Mouse (Mus musculus) T-helper 2 cell (primary cell): ENCODE data around the gene Myo1d.

Experiments used
- in situ Hi-C: fragments of 300-600 bp; cut with MboI, MseI; formaldehyde crosslinking; loops from one replicate; pipeline ENCODE4 v1.15.1; 2025; ENCODE audit warnings: high pct_unique_total_duplicates

Gene Myo1d

DNA sequence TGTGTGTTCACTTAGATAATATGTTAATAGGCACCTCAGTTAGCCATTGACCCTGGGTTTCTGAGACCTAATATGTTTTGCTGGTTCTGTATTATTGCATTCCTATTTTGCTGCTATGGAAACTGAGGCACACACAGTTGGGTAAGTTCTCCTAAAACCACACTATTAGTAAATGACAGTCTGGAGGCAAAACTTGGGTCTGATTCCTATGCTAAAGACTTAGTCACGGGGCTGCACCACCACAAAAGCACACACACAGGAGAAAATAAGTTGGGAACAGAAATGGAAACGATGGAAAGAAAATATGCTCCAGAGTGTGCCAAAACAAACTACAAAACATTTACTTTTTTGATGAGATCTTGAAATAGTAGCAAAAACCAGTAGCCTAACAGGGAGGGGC, 45.1 kb downstream of the Myo1d start:
- in situ Hi-C loops = no loop called here

- in situ Hi-C loops = no loop called here
Observed at GRCm38 (mm10) chr11:80724701-80725100, 55.1 kb downstream of the Myo1d start.

DNA sequence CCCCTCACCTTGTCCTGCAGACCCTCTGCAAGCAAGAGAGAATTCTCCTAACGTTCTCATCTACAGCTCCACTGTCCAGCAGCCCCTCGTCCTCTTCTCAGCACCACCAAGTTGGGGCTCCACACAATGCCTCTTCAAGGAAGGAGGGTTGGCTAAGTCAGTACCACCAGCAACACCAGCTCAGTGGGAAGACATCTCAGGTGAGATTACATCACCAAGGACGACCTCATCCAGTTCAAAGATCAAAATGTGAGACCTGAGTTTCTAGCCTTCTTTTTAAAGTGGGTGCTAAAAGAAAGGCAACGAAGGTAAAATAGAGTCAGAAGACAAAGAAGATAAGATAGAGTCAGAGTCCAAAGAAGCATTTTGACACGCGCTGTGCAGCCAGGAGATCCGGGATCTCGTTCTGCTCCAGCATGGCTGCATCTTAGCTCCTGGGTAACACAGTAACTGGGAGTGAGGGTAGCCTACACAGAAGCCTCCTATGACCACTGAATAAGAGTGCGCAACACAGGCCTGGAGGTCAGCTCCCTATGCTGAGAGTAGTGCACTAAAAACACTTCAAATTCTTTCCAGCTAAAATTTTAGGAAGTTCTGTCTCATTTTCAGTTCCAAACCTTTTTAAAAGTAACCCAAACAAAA, 56.3 kb downstream of the Myo1d start:
- in situ Hi-C loops = no loop called here

GRCm38 (mm10) chr11:80719014-80719413, 60.8 kb downstream of the Myo1d start:
- in situ Hi-C loops = no loop called here

- in situ Hi-C loops = no loop called here
Observed at GRCm38 (mm10) chr11:80718036-80718435, 61.8 kb downstream of the Myo1d start.

DNA sequence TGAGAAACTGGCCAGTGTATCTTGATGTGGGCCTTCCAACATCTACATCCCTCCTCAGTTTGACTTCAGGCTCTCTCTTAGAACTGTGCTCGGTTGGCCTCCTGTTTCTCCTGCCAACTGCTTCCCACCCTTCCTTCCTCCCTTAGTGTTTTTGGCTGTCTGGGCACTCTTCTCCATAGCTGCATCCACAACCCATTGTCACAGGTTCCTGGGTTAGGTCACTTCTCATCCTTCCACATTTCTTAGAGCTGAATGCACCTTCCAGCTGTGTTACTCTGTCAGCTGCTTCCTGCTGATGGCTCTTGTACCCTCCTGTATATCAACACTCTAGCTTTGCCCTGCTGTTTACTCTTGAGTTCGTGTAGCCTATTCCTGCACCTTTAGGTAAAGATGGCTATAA, 64.7 kb downstream of the Myo1d start:
- in situ Hi-C loops = no loop called here

DNA sequence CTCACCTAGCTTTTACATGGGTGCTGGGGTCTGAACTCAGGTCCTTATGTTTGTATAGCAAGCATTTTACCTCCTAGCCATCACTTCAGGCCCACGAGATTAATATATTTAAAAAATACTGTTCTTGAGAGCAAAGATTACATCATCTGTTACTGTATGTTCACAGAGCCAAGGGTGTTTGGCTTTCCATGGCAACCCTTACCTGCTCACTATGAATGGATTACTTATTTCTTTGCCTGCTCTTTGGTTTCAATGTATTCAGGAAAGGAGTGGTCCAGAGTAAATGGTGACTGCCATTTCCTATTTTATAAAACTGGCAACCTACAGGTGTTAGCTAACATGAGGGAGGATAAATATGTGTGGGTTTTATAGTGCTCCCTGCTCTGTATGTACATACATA, 66.1 kb downstream of the Myo1d start:
- in situ Hi-C loops = no loop called here

DNA sequence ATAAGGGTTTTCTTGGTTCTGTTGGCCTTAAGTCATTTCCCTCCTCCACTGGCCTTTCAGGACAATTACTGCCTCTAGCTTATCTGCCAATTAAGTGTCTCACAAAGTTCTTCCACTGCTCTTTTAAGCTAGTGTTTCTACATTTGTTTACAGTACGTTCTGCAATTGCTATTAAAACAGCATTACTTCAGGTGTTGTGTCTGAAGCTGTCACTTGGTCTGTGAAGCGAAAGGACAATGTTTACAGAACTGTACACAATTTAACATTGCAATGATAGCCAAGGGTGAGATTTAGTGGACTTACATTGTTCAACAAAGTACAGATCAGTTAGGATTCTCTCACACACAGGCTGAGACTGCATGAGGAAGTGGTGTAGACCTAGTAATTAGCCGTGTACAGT, 67.6 kb downstream of the Myo1d start:
- in situ Hi-C loops = no loop called here

DNA sequence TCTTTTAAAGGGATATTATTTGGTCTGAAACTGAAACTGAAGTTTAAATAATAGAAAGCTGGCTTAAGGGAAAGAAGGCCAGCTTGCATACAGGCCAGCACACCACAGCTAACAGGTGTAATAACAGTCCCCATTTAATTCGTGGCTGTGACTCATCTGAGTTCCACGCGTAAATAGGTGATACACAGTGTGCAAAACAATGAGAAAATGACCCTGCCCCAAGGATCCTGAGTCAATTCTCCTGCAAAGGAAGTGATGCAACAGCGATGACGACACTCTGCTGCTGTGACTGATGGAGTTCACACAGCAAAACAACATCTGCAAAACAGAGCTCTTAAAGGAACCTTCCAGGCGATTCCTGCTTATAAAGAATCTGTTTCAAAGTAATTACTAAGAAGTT, 68.5 kb downstream of the Myo1d start:
- in situ Hi-C loops = no loop called here

DNA sequence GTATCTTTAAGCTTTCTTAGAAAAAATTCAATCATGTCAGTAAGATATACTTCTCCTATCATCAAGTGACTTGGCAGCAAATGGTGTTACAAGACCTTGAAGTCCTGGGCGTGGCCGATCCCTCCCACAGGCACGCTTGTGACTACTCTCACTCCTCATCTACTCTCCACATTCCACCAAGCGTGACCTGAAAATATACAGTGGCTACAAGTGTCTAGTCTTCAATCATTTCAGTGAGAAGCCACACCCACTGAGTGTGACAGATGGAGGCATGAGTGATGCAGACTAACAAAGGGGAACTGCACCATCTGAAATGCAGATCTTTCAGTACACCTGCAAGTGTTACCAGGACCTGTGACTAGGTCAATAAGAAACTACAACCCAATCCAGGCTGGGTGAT, 79.2 kb downstream of the Myo1d start:
- in situ Hi-C loops = no loop called here

GRCm38 (mm10) chr11:80698721-80699120, 81.1 kb downstream of the Myo1d start:
- in situ Hi-C loops = loop anchor here (5.0 kb wide), 1 partner anchor 119 kb away; no protein-coding TSS in a partner anchor

DNA sequence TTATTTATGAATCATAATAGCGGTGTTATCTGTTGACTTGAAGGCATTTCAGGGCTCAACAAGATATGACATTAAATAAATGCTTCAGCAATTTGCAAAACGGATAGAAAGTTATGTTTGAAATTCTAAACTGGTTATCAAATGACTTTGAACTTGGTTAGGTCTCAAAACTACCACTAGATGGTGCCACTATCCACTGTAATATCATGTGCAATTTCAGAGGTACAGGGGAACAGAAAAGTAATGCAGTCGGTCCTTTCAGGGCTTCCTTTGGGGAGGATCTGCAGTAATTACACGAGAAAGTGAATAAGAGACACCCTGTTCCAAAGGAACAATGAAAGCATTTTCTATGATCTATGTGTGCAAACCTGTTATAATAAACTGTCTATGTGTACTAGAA, 83.5 kb downstream of the Myo1d start:
- in situ Hi-C loops = loop anchor here (5.0 kb wide), 1 partner anchor 121 kb away; no protein-coding TSS in a partner anchor

- in situ Hi-C loops = no loop called here
Observed at GRCm38 (mm10) chr11:80684603-80685002, 95.2 kb downstream of the Myo1d start.

DNA sequence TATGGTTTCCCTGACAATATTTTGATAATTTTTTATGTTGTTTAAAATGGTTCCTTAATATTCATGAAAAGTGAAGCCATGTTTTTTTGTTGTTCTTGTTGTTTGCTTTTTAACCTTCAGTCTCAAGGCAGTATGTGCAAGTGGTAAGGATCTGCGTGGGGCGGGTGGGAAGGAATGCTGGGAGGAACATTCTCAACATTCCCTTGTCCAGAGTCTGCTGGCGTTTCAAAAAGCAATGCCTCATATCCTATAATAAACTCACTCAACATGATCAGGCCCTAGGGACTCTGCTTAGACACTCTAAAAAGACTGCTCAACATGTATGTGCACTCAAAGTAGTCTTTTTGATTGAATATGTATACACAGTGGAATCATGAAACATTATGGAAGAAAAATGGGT, 97.1 kb downstream of the Myo1d start:
- in situ Hi-C loops = no loop called here

- in situ Hi-C loops = no loop called here
Observed at GRCm38 (mm10) chr11:80673013-80673412, 106.8 kb downstream of the Myo1d start.

- in situ Hi-C loops = no loop called here
Observed at GRCm38 (mm10) chr11:80670391-80670790, 109.4 kb downstream of the Myo1d start.

DNA sequence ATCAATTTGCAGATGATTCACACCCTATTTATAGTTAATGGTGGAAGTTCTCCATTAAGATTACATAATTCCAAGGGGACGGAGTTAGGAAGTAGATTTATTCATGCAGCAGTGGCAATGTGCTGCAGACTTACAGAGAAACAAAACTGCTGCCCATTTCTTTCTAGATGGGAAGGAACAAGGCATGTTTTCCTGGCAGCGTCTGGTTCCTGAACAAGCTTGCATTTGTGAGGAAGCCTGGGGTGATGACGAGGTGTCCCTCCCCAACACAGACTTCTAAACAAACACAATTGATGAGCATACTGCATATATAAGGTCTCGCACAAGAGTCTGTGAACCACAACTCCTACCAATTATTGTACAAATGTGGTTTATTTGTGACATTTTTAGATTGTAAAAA, 109.9 kb downstream of the Myo1d start:
- in situ Hi-C loops = no loop called here

DNA sequence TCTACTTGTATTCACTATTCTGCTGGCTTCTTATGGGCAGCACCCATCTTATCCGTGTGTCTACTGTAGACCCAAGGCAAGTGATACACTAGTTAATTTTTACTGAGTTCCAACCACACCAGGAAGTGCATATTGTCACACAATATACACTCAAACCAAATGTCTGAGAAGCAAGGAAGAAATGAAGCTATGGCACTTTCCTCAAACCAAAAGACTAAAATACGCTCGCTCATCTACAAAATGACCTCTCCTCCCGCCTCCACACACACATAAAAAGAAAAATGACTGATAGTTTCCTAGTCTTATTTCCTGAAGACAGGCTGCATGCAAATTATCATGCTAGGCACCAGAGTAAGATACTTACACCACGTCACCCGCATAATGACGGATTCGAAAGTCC, 113.6 kb downstream of the Myo1d start:
- in situ Hi-C loops = no loop called here

- in situ Hi-C loops = no loop called here
Observed at GRCm38 (mm10) chr11:80664261-80664660, 115.6 kb downstream of the Myo1d start.

DNA sequence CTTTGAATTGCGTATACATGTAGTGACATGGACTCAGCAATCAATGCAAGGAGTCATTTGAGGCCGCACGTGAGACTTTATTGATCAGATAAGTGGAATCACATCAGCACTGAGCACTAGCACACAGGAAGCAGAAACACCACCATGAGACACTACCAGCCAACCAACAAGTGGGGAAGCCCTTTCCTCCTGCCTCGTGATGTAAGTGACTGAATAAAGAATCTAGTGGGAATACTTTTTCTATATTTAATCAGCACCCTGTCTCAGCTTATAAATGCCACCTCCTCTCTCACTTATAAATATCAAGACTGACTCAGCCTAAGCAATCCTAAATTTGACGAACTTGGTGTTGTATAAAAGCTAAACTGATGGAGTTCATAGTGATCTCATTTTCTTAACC, 134.7 kb downstream of the Myo1d start:
- in situ Hi-C loops = no loop called here

DNA sequence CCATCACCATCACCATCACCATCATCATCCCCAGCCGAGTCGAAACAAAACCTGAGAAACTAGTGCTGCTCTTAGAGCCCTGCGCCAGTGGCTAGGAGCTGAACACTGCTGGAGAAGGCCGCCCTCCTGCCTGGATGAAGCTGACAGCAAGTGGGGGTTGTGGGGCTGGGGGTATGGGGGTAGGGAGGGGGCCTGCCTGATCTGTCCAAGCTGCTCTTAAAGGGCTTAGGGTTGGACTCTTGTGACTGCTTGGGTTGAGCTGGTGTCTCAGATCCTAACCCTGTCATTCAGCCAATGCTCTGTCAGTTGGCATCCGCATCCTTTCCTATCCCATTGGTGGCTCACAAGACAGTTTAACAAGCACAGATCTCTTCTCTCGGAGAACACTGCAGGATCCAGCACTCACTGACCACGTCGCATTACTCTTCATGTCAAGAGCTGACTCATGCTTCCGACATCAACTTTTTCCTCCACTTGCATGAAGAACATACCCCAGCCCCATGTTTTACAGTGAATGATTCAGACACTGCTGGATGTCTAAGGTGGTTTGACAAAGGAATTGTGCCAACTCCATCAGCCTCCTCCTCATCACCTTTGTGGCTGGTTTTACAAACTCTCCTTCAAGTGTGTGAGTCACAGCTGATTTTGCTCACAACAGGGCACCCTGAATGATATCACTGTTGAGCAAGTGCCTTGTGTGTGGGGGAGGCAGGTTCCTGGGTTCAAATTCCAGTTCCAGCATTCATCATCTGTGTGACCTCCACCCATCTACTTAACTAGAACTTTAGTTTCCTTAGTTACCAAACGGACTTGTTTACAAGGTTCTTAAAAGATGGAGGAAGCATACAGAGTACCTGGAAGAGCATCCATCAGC, 150.6 kb downstream of the Myo1d start:
- in situ Hi-C loops = no loop called here

DNA sequence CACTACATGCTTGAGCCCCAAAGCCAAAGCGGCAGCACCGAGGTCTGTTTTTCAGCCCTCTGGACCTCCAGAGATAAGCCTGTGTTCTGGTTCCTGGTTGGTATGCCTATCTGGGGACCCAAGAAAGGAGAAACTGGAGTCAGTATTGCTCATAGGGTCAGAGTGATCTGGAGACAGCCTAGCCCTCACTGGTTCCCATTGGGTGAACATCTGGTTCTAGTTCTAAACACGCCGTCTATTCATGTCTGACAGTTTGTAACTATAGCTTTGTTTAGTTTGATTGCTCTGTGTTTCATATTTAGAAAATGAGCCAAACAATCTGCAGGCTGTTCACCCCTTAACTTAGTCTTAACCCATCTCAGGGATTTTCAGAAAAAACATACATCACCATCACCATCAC, 151.2 kb downstream of the Myo1d start:
- in situ Hi-C loops = no loop called here

- in situ Hi-C loops = no loop called here
Observed at GRCm38 (mm10) chr11:80623038-80623380, 156.8 kb downstream of the Myo1d start.
